Mouse (Mus musculus) inflammation-experienced regulatory T-cells (primary cell): ENCODE measurements around the gene Tub. TPM values are rescaled to one million over a fixed set of nuclear protein-coding genes. Genes with fewer than 3 reads are reported as not detected.

ENCODE experiments used
- polyA plus RNA-seq, 2 experiments: library from polyadenylated mRNA; unstranded; fragments of 100-300 nt; shearing (Covaris generic); gene quantifications; one replicate each; pipeline ENCODE4 v1.2.1; 2017

The Tub gene
- polyA plus RNA-seq, result 1 to 10 TPM; 1.3 to 2.2 TPM

GRCm38 (mm10) chr7:108950312-108950761 is at the start of gene Tub:
Gene Tub (plus strand): TSS chr7:108950338.

DNA sequence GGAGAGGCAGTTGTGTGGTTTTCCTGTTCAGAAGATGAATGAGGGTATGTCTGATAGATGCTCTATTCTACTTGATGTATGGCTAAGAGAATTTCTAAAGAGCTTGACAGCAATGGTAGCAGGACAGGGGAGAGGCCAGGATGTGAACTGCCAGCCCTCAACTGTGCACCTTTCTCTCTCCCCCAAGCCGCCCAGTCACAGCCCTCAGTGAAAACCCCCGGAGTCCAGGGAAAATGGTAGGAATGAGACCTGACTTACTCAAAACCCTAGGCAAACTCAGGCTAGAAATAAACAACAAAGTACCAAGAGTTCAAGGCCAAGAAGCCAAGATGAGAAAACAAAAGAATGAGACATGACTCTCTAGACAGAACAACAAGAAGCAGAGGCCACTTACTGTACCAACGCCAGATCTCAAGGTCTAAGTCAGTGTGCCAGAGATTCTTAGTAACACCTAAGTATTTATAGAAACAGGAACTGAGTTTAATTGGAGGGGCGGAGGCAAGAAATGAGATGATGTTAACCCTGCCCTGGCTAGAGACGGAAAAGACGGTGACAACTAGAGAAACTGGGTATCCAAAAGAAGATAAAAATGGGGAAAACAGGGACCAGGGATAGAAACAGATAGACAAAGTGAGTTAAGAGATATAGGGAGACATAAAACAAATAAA is 20.3 kb upstream of the Tub start, which contains the start of gene Nlrp10:
TSS of gene Nlrp10 (minus strand) at position 453 of the 668 bp plus-strand sequence.

DNA sequence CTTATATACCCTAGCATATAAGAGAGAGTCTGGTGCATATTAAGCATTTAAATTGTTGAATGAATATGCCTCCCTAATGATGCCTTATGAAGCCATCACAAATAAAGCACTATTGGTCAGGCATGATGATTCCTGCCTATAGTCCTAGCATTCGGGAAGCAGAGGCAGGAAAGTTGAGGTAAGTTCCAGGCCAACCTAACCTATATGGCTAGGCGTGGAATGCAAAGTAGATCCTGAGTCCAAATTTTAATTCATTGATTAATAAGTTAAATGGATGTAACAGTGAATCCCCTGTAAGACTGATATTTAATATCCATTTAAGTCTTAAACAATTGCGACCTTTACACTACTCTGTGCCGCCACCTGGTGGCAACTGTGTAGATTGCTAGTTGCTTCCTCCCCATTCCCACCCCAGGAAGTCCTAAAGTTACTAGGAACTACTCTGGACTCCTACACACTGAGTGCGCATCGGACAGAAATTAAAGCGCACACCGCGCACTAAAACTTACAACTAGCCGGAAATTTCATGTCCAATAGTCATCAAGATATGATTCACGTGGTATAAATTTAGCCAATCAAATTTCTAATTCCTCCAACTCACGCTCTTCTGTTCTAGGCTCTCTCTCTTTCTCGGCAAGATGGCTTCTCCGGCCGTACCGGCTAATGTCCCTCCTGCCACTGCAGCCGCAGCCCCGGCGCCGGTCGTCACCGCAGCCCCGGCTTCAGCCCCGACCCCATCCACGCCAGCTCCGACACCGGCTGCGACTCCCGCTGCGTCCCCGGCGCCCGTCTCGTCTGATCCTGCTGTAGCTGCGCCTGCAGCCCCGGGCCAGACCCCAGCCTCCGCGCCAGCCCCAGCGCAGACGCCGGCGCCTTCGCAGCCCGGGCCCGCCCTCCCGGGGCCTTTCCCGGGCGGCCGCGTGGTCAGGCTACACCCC is 16.1 kb upstream of the Tub start, which contains the start of gene Eif3f:
TSS of gene Eif3f (plus strand) at position 624 of the 938 bp plus-strand sequence.

DNA sequence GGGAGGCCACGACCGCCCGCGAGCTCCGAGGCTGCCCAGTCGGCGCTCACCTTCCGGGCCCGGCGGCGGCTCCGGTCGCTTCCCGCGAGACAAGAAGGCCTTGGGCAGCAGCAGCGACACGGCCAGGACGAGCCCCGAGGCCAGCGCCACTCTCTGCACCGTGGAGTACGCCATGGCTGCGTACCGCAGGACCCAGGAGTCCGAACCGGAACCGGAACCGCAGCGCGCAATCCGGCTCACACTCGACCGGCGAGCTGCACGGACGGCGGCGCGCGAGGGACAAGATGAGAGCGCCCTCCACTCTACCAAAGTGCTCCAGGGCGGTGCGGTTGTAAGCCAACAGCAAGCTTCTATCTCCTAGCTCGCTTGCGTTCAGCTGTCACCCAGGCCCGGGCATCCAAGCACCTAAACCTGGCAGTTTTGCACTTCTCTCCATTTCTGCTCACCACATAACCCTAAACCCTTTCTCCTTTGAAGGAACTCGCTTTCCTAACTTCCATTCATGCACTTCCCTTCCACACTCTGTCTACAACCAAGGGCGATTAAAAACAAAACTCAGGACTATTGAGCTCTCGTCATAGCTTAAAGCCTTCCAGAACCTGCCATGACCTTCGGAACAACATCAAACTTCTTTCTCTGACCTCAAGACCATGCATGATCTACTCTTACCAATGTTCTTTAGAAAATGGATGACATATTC is 133.1 kb downstream of the Tub start, which contains the start of gene Ric3:
TSS of gene Ric3 (minus strand) at position 219 of the 700 bp plus-strand sequence.

Other genes with a start within 250 kb of the Tub start
- gene Olfr512, start 237.0 kb upstream of the Tub start, polyA plus RNA-seq, result not detected
- under 1 TPM in 1 of 2 experiments, not detected in 1; 0.18 TPM for gene Olfr513, start 199.4 kb upstream of the Tub start, polyA plus RNA-seq
- gene Olfr514, start 124.3 kb upstream of the Tub start, polyA plus RNA-seq, result not detected
- gene Olfr516, start 99.8 kb upstream of the Tub start, polyA plus RNA-seq, result not detected
- gene Olfr517, start 78.0 kb upstream of the Tub start, polyA plus RNA-seq, result not detected
- under 1 TPM; 0.24 to 0.43 TPM for gene Olfr518, start 65.3 kb upstream of the Tub start, polyA plus RNA-seq
- gene Olfr519, start 55.9 kb upstream of the Tub start, polyA plus RNA-seq, result not detected
- under 1 TPM in 1 of 2 experiments, not detected in 1; 0.19 TPM for gene Nlrp10, start 20.2 kb upstream of the Tub start, polyA plus RNA-seq
- gene Eif3f, start 15.9 kb upstream of the Tub start, polyA plus RNA-seq, result 100 to 1,000 TPM; 128 to 134 TPM
- 1 to 10 TPM in 1 of 2 experiments, under 1 TPM in 1; 0.89 to 3.2 TPM for gene Ric3, start 133.0 kb downstream of the Tub start, polyA plus RNA-seq
- gene Lmo1, start 224.9 kb downstream of the Tub start, polyA plus RNA-seq, result not detected